Mouse (Mus musculus): ENCODE measurements around the gene Slc25a12.

DNA sequence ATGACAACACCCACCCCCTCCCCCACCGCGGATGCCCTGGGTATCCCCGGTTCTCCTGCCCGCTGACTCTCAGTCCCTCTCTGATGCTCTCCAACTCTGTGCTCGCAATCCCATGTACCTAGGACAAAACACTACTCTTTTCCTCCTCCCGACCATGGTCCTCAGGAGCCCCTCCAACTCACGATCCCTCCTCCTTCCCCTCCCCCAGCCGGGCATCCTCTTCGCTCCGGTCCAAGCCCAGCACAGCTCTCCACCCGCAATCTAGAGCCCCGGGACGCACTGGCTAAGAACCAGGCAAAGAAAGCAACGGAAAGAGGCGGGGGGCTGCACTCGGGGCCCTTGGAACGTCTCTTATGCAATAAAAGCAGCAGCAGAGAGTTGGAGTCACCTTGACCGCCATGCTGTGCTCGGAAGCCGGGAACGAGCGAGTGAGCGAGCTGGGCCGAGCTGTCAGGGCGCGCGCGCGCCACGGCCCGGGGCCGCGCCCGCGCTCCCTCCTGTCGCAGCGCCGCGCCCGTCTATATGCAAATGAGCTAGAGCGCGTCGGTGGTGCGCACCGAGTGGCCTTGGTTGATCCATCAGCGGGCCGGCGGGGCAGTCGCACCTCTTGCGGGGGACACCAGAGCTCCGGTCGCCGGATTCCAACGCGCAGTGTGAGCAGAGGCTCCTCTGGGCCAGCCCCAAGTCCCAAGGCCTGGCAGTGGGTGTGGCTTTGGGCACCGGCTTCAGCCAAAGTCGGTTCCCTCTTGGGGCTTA is at the start of gene Slc25a12:
- TF ChIP-seq CTCF (IDR thresholded peaks at IDR 0.05; ENCODE audit: borderline replicate concordance, extremely low read depth, insufficient read depth, insufficient read length) (no peak), POLR2A (IDR thresholded peaks at IDR 0.05; ENCODE audit: borderline replicate concordance, extremely low read depth, insufficient read depth, insufficient read length, poor library complexity, severe bottlenecking) (peak; percentile 57)
